Mouse (Mus musculus) heart, embryonic 10.5 days (tissue): ENCODE measurements at regions not wholly inside any gene's neighbourhood (a gene's known extent, or its start where the extent isn't known, plus 50 kb on each side); places are given as distances from the start of the nearest gene placed in this dataset.
"Not testable (repeated sequence)": the region's sequence is repeated elsewhere in the genome, so short reads cannot be mapped to it uniquely, and the experiment has no call there.

Experiments used
- DNase-seq: peaks from one replicate; pipeline ENCODE4 v3.0.0-alpha.2; 2017; ENCODE audit warnings: low spot score
- H3K27ac ChIP-seq: fragments of 300-500 bp; sonication (generic); 2 replicates; pipeline ENCODE4 v1.5.1; 2016; ENCODE audit warnings: mild to moderate bottlenecking
- H3K27me3 ChIP-seq: fragments of 300-500 bp; sonication (generic); 2 replicates; pipeline ENCODE4 v1.6.1; 2016; ENCODE audit warnings: mild to moderate bottlenecking; ENCODE audit not compliant: poor library complexity, insufficient read depth, severe bottlenecking
- H3K36me3 ChIP-seq: fragments of 300-500 bp; sonication (generic); 2 replicates; pipeline ENCODE4 v1.6.1; 2016; ENCODE audit warnings: mild to moderate bottlenecking, moderate library complexity
- H3K4me1 ChIP-seq: fragments of 300-500 bp; sonication (generic); 2 replicates; pipeline ENCODE4 v1.6.1; 2016; ENCODE audit warnings: mild to moderate bottlenecking
- H3K4me3 ChIP-seq: fragments of 300-500 bp; sonication (generic); 2 replicates; pipeline ENCODE4 v1.5.1; 2016; ENCODE audit warnings: mild to moderate bottlenecking, moderate library complexity
- H3K9me3 ChIP-seq: fragments of 300-500 bp; sonication (generic); 2 replicates; pipeline ENCODE4 v1.6.1; 2016; ENCODE audit warnings: mild to moderate bottlenecking, moderate library complexity
- WGBS: fragments of 180-500 bp; shearing (Covaris S2); methylation state at CpG from one replicate; pipeline ENCODE4 v1.1.7; 2016; 5-methylcytosine and 5-hydroxymethylcytosine counted together

DNA sequence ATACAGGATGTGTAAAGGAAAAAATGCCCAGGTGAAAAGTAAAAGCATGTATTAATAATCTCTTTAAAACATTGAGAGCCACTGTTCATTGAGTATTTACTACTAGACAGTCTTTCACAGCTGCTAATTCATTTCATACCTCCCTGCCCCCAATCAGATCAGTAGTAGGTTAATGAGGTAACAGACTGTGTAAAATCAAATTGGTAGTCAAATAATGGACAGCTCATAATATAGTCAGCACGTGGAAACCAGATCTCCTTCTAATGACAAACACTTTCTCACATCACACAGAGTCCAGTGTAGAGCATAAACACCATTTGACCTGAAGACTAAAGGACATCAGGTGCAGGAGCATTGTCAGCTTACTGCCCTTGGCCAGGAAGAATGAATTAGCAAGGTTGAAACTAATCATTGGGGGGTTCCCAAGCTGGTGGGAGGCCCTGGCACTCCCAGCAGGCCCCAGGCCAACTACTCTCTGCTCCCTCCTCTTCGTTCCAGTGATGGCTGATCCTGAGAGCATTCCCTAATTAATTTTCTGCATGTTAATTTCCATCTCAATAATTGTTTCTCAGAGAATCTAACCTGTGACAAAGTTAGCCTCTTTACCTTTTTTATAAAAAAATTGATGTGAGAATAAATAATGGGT, 190.6 kb upstream of the Bet1 start:
- DNase-seq: no peak
- H3K4me1 ChIP-seq: no peaks in the 10 kb centered on the region
- H3K27me3 ChIP-seq: no peaks in the 10 kb centered on the region
- H3K27ac ChIP-seq: no peak overlapping the region
- 53% methylated on average over 2 of the region's 2 CpGs for WGBS
- no peaks in the 10 kb centered on the region for H3K36me3 ChIP-seq
- no peak overlapping the region for H3K4me3 ChIP-seq
- H3K9me3 ChIP-seq: no peaks in the 10 kb centered on the region

DNA sequence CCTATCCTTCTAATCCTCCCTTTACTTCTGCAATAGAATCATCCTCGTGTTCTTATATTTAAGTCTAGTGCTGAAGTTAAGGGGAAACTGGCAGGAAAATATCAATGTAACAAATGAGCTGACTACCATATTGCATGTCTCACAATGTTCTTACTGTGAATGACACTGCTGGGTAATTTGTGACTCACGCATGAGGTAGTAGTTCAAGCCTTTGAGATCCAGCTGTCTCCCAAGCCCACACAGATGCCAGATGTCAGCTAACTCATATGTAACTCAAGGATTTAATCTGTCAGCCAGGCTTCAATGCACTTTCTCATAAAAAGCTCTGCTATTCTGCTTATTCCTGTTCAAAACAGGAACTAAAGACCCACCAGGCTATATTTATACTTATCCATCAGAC, 204.6 kb upstream of the Bet1 start:
- Histone ChIP-seq H3K4me1 (no peaks in the 10 kb centered on the region), H3K27ac (no peak overlapping the region)

DNA sequence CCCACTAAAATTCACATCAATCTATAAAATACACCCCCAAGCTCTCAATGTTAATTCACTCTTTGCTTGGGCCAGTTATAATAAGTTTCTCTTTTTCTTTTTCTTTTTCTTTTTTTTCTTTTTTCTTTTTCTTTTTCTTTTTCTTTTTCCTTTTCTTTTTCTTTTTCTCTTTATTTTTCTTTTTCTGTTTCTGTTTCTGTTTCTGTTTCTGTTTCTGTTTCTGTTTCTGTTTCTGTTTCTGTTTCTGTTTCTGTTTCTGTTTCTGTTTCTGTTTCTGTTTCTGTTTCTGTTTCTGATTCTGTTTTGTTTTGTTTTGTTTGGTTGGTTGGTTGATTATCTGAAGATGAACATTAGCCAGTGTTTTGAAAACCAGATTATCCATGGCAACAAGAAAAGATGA, 201.2 kb upstream of the Col1a2 start:
- not testable (repeated sequence) for H3K36me3 ChIP-seq, H3K27ac ChIP-seq, H3K9me3 ChIP-seq, H3K4me3 ChIP-seq, H3K27me3 ChIP-seq, DNase-seq, H3K4me1 ChIP-seq

More for the DNA sequence above, 204.6 kb upstream of the Bet1 start:
- no peaks in the 10 kb centered on the region for H3K27me3 ChIP-seq
- H3K9me3 ChIP-seq: no peaks in the 10 kb centered on the region
- H3K36me3 ChIP-seq: no peaks in the 10 kb centered on the region
- H3K4me3 ChIP-seq: no peak overlapping the region
- 79% methylated on average over 2 of the region's 2 CpGs for WGBS
- no peak for DNase-seq

- H3K4me3 ChIP-seq: no peak overlapping the region
- H3K27ac ChIP-seq: no peak overlapping the region
- no peaks in the 10 kb centered on the region for H3K9me3 ChIP-seq
- H3K27me3 ChIP-seq: no peaks in the 10 kb centered on the region
- H3K4me1 ChIP-seq: 0 out of 2 replicates have a peak, but pooled peaks cover 1% of the 10 kb centered on the region
- 81% methylated on average over 4 of the region's 4 CpGs for WGBS
- H3K36me3 ChIP-seq: no peaks in the 10 kb centered on the region
- DNase-seq: no peak
Measured at GRCm38 (mm10) chr6:4349953-4350352, 154.7 kb upstream of the Col1a2 start.

GRCm38 (mm10) chr6:4362220-4362619, 142.4 kb upstream of the Col1a2 start:
- no peak overlapping the region for H3K4me3 ChIP-seq
- H3K27ac ChIP-seq: no peak overlapping the region
- 80% methylated on average over 2 of the region's 2 CpGs for WGBS
- no peaks in the 10 kb centered on the region for H3K36me3 ChIP-seq
- H3K4me1 ChIP-seq: no peaks in the 10 kb centered on the region
- DNase-seq: no peak
- no peaks in the 10 kb centered on the region for H3K27me3 ChIP-seq
- no peaks in the 10 kb centered on the region for H3K9me3 ChIP-seq

- Histone ChIP-seq H3K27ac (no peak overlapping the region), H3K27me3 (no peaks in the 10 kb centered on the region), H3K9me3 (no peaks in the 10 kb centered on the region), H3K36me3 (no peaks in the 10 kb centered on the region), H3K4me3 (no peak overlapping the region), H3K4me1 (no peaks in the 10 kb centered on the region)
- 81% methylated on average over 12 of the region's 12 CpGs for WGBS
- DNase-seq: no peak
Measured at GRCm38 (mm10) chr6:4375465-4376037, 129.1 kb upstream of the Col1a2 start.

DNA sequence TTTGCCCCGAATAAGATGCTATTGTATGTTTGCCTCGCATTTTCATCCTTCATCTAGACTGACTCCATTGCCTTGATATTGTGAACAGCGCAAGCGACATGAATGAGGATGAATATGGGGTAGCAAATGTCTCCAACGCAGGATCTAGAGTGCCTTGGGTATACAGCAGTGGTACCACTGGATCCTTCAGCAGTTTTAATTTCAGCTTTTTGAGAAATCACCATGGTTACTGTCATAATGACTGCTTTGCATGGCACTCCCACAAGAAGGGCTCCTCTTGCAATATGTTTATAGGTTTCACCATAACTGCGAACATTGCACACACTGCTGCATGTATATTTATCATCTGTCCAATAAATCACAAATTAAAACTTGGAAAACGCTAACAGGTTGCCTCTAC, 107.8 kb upstream of the Col1a2 start:
- Histone ChIP-seq H3K9me3 (no peaks in the 10 kb centered on the region), H3K36me3 (no peaks in the 10 kb centered on the region), H3K27me3 (no peaks in the 10 kb centered on the region), H3K4me3 (no peak overlapping the region), H3K27ac (no peak overlapping the region), H3K4me1 (peaks cover 10% of the 10 kb centered on the region)
- 92% methylated on average over 7 of the region's 7 CpGs for WGBS
- no peak for DNase-seq

- 0 out of 2 replicates have a peak overlapping the region, but pooled peaks have one; percentile 12 for H3K4me3 ChIP-seq
- H3K27me3 ChIP-seq: no peaks in the 10 kb centered on the region
- H3K9me3 ChIP-seq: no peaks in the 10 kb centered on the region
- H3K27ac ChIP-seq: no peak overlapping the region
- 55% methylated on average over 16 of the region's 16 CpGs for WGBS
- H3K36me3 ChIP-seq: no peaks in the 10 kb centered on the region
- peaks cover 10% of the 10 kb centered on the region for H3K4me1 ChIP-seq
- peak; percentile 75 for DNase-seq
Measured at GRCm38 (mm10) chr6:4397695-4398598, 106.7 kb upstream of the Col1a2 start.

DNA sequence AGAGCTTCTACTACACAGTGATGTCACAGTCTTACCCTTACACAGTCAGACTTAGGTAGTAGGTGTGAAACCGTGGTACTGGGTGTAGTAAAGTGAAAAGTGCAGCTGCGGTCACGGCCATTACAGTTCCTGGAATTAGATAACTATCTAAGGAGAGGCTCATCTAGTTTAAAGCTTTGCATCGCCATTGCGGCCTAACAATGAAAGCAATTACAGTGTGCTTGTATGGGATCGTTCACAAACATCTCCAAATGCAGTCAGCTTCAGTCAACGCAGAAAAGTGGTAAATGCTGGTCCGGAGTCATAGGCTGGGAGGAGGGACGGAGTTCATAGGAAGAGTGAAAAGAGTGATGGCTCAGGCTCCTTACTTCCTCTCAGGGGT, 106.0 kb upstream of the Col1a2 start:
- H3K9me3 ChIP-seq: no peaks in the 10 kb centered on the region
- 83% methylated on average over 9 of the region's 9 CpGs for WGBS
- no peak overlapping the region for H3K27ac ChIP-seq
- no peak for DNase-seq
- H3K4me3 ChIP-seq: no peak overlapping the region
- no peaks in the 10 kb centered on the region for H3K27me3 ChIP-seq
- no peaks in the 10 kb centered on the region for H3K36me3 ChIP-seq
- H3K4me1 ChIP-seq: peaks cover 10% of the 10 kb centered on the region

- H3K9me3 ChIP-seq: no peaks in the 10 kb centered on the region
- WGBS: 88% methylated on average over 3 of the region's 3 CpGs
- no peak overlapping the region for H3K27ac ChIP-seq
- H3K4me1 ChIP-seq: no peaks in the 10 kb centered on the region
- no peaks in the 10 kb centered on the region for H3K27me3 ChIP-seq
- H3K4me3 ChIP-seq: no peak overlapping the region
- no peaks in the 10 kb centered on the region for H3K36me3 ChIP-seq
- no peak for DNase-seq
Measured at GRCm38 (mm10) chr6:4405301-4405700, 99.3 kb upstream of the Col1a2 start.

GRCm38 (mm10) chr6:4407748-4408147, 96.9 kb upstream of the Col1a2 start:
- no peak overlapping the region for H3K27ac ChIP-seq
- WGBS: 40% methylated on average over 3 of the region's 3 CpGs
- H3K4me3 ChIP-seq: no peak overlapping the region
- DNase-seq: no peak
- no peaks in the 10 kb centered on the region for H3K27me3 ChIP-seq
- no peaks in the 10 kb centered on the region for H3K4me1 ChIP-seq
- H3K36me3 ChIP-seq: no peaks in the 10 kb centered on the region
- no peaks in the 10 kb centered on the region for H3K9me3 ChIP-seq

DNA sequence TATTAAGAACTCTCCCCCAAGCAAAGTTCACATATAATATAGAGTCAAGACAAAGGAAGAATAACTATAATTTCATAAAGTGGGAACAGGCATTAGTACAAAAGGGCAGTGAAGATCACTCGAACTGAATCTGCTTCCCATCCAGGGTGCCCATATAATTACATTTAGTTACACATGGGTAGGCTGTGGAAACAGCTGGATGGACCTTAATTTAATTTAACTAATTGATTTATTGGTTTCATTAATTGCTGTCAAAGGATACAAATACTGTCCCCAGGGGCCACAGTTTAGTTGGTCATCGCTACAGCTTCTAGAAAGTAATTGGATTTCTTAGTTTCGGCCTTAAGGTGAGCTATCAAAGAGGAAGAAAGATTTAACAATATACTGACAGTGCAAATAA, 91.4 kb upstream of the Col1a2 start:
- WGBS: 80% methylated on average over 3 of the region's 3 CpGs
- no peak for DNase-seq
- Histone ChIP-seq H3K4me3 (no peak overlapping the region), H3K4me1 (0 out of 2 replicates have a peak, but pooled peaks cover 6% of the 10 kb centered on the region), H3K27me3 (no peaks in the 10 kb centered on the region), H3K36me3 (no peaks in the 10 kb centered on the region), H3K9me3 (no peaks in the 10 kb centered on the region), H3K27ac (no peak overlapping the region)

DNA sequence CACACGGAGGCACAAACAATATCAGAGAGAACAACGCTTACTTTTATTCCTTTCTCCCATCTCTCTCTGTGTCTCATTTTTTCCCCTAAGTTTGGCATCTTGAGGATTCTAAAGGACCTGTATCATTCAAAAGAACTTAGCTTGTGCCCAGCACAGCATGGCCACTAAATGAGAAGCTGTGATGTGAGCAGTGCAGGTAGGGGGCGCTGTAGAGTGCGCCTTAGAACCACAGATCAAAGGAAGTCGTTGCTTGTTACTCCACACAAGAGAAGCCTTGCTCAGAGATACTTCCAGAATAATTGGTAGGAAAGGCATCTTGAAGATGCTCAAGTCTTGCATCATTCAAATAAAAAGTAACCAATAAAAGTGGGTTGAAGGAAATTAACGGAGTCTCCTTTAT, 90.4 kb upstream of the Col1a2 start:
- Histone ChIP-seq H3K4me3 (no peak overlapping the region), H3K36me3 (no peaks in the 10 kb centered on the region), H3K27me3 (no peaks in the 10 kb centered on the region), H3K4me1 (0 out of 2 replicates have a peak, but pooled peaks cover 6% of the 10 kb centered on the region), H3K9me3 (no peaks in the 10 kb centered on the region), H3K27ac (no peak overlapping the region)
- WGBS: 36% methylated on average over 6 of the region's 6 CpGs
- no peak for DNase-seq
